Mouse (Mus musculus): ENCODE measurements around the gene Tbc1d25. TPM values are rescaled to one million over a fixed set of nuclear protein-coding genes. Genes with fewer than 3 reads are reported as not detected.
A peak's percentile ranks its signal among the peaks of the same experiment; 100 is the strongest.

Tbc1d25 gene
- polyA plus RNA-seq, 1 experiment from 2014 or later = 23.3 TPM

- H3K9ac ChIP-seq (replicated peaks) = peak within 1 kb of the TSS; percentile 60
- H3K27me3 ChIP-seq (replicated peaks) = no peaks in the 10 kb centered on the region
- no peaks in the 10 kb centered on the region for H3K9me3 ChIP-seq (replicated peaks)
- ATAC-seq (ENCODE audit: low FRiP score) = peak; percentile 93
- WGBS = 15% methylated on average over 39 of the region's 40 CpGs
- H3K27ac ChIP-seq (replicated peaks) = peak within 1 kb of the TSS; percentile 97
- peaks cover 5% of the 10 kb centered on the region for H3K4me1 ChIP-seq
- H3K36me3 ChIP-seq = peaks cover 12% of the 10 kb centered on the region; the same call in 1 of the 2 replicates
- peak within 1 kb of the TSS; percentile 55 for H3K4me2 ChIP-seq
- peak within 1 kb of the TSS; percentile 55 for H3K4me3 ChIP-seq (replicated peaks)
Observed at GRCm38 (mm10) chrX:8132017-8132976, 43.7 kb downstream of the Tbc1d25 start, which contains the start of gene Wdr13. Gene Wdr13, minus strand, starts transcription at chrX:8132892.

GRCm38 (mm10) chrX:8131393-8131792 lies 44.6 kb downstream of the Tbc1d25 start:
- peaks cover 12% of the 10 kb centered on the region; the same call in 1 of the 2 replicates for H3K36me3 ChIP-seq
- ATAC-seq (ENCODE audit: low FRiP score) = peak; percentile 13; the same call in 1 of the 2 replicates
- no peak overlapping the region for H3K9ac ChIP-seq (replicated peaks)
- 92% methylated on average over 17 of the region's 17 CpGs for WGBS
- peak overlapping the region; percentile 55 for H3K4me3 ChIP-seq (replicated peaks)
- peak overlapping the region; percentile 55 for H3K4me2 ChIP-seq
- no peaks in the 10 kb centered on the region for H3K27me3 ChIP-seq (replicated peaks)
- H3K4me1 ChIP-seq = peaks cover 5% of the 10 kb centered on the region
- peak overlapping the region; percentile 97; the same call in 1 of the 2 replicates for H3K27ac ChIP-seq (replicated peaks)
- H3K9me3 ChIP-seq (replicated peaks) = no peaks in the 10 kb centered on the region

- H3K27me3 ChIP-seq (replicated peaks) = no peaks in the 10 kb centered on the region
- no peak overlapping the region for H3K9ac ChIP-seq (replicated peaks)
- H3K36me3 ChIP-seq = peaks cover 23% of the 10 kb centered on the region; the same call in 1 of the 2 replicates
- H3K4me1 ChIP-seq = no peaks in the 10 kb centered on the region
- H3K4me3 ChIP-seq (replicated peaks) = no peak overlapping the region
- no peaks in the 10 kb centered on the region for H3K9me3 ChIP-seq (replicated peaks)
- no peak overlapping the region for H3K4me2 ChIP-seq
- 77% methylated on average over 7 of the region's 7 CpGs for WGBS
- H3K27ac ChIP-seq (replicated peaks) = no peak overlapping the region
- no peak for ATAC-seq (ENCODE audit: low FRiP score)
Observed at GRCm38 (mm10) chrX:8125235-8125634, 50.7 kb downstream of the Tbc1d25 start.

GRCm38 (mm10) chrX:8123821-8124470 lies 52.0 kb downstream of the Tbc1d25 start:
- 87% methylated on average over 6 of the region's 6 CpGs for WGBS

GRCm38 (mm10) chrX:8117264-8117663 lies 58.7 kb downstream of the Tbc1d25 start:
- H3K4me2 ChIP-seq = no peak overlapping the region
- 0 out of 2 replicates have a peak, but pooled peaks cover 2% of the 10 kb centered on the region for H3K36me3 ChIP-seq
- no peak for ATAC-seq (ENCODE audit: low FRiP score)

More at GRCm38 (mm10) chrX:8123821-8124470, 52.0 kb downstream of the Tbc1d25 start:
- no peaks in the 10 kb centered on the region for H3K4me1 ChIP-seq
- no peak overlapping the region for H3K27ac ChIP-seq (replicated peaks)
- H3K27me3 ChIP-seq (replicated peaks) = no peaks in the 10 kb centered on the region
- H3K4me3 ChIP-seq (replicated peaks) = no peak overlapping the region
- no peaks in the 10 kb centered on the region for H3K9me3 ChIP-seq (replicated peaks)
- ATAC-seq (ENCODE audit: low FRiP score) = no peak
- H3K4me2 ChIP-seq = no peak overlapping the region
- H3K36me3 ChIP-seq = peaks cover 19% of the 10 kb centered on the region; the same call in 1 of the 2 replicates
- no peak overlapping the region for H3K9ac ChIP-seq (replicated peaks)

GRCm38 (mm10) chrX:8115275-8115674 lies 60.7 kb downstream of the Tbc1d25 start:
- no peaks in the 10 kb centered on the region for H3K9me3 ChIP-seq (replicated peaks)
- 84% methylated on average over 4 of the region's 4 CpGs for WGBS
- no peak overlapping the region for H3K27ac ChIP-seq (replicated peaks)
- H3K4me1 ChIP-seq = no peaks in the 10 kb centered on the region
- no peak overlapping the region for H3K4me3 ChIP-seq (replicated peaks)
- no peak for ATAC-seq (ENCODE audit: low FRiP score)
- H3K36me3 ChIP-seq = no peaks in the 10 kb centered on the region
- H3K27me3 ChIP-seq (replicated peaks) = no peaks in the 10 kb centered on the region
- no peak overlapping the region for H3K9ac ChIP-seq (replicated peaks)
- no peak overlapping the region for H3K4me2 ChIP-seq

More at GRCm38 (mm10) chrX:8117264-8117663, 58.7 kb downstream of the Tbc1d25 start:
- Histone ChIP-seq H3K4me1 (no peaks in the 10 kb centered on the region), H3K27ac (replicated peaks) (no peak overlapping the region), H3K4me3 (replicated peaks) (no peak overlapping the region), H3K27me3 (replicated peaks) (no peaks in the 10 kb centered on the region), H3K9me3 (replicated peaks) (no peaks in the 10 kb centered on the region), H3K9ac (replicated peaks) (no peak overlapping the region)

- 92% methylated on average over 3 of the region's 3 CpGs for WGBS
- no peaks in the 10 kb centered on the region for H3K36me3 ChIP-seq
- H3K27me3 ChIP-seq (replicated peaks) = no peaks in the 10 kb centered on the region
- ATAC-seq (ENCODE audit: low FRiP score) = no peak
- no peak overlapping the region for H3K4me3 ChIP-seq (replicated peaks)
- H3K9me3 ChIP-seq (replicated peaks) = no peaks in the 10 kb centered on the region
- H3K27ac ChIP-seq (replicated peaks) = no peak overlapping the region
- H3K9ac ChIP-seq (replicated peaks) = no peak overlapping the region
- no peak overlapping the region for H3K4me2 ChIP-seq
- peaks cover 5% of the 10 kb centered on the region; the same call in 1 of the 2 replicates for H3K4me1 ChIP-seq
Observed at GRCm38 (mm10) chrX:8105019-8105418, 71.0 kb downstream of the Tbc1d25 start.

Other genes with a start within 250 kb of the Tbc1d25 start
- gene Eras, start 247.6 kb downstream of the Tbc1d25 start, polyA plus RNA-seq (2015; fragmentation: Nextera tagmentation; extraction: Ambion mirVana) = 0.28 TPM in 1 of 2 replicates, not detected in the other
- 57.4 and 61.3 TPM in 2 replicates for gene Hdac6, start 228.3 kb downstream of the Tbc1d25 start, polyA plus RNA-seq (2015; fragmentation: Nextera tagmentation; extraction: Ambion mirVana)
- gene Gata1, start 198.1 kb downstream of the Tbc1d25 start, polyA plus RNA-seq (2015; fragmentation: Nextera tagmentation; extraction: Ambion mirVana) = 3.1 TPM in 1 of 2 replicates, not detected in the other
- gene Glod5, start 157.7 kb downstream of the Tbc1d25 start, polyA plus RNA-seq (2015; fragmentation: Nextera tagmentation; extraction: Ambion mirVana) = 0.28 and 0.88 TPM in 2 replicates
- 34.6 and 42.5 TPM in 2 replicates for gene Suv39h1, start 101.4 kb downstream of the Tbc1d25 start, polyA plus RNA-seq (2015; fragmentation: Nextera tagmentation; extraction: Ambion mirVana)
- 0.14 and 2.0 TPM in 2 replicates for gene Was, start 85.7 kb downstream of the Tbc1d25 start, polyA plus RNA-seq (2015; fragmentation: Nextera tagmentation; extraction: Ambion mirVana)
- gene Wdr13, start 43.3 kb downstream of the Tbc1d25 start, polyA plus RNA-seq (2015; fragmentation: Nextera tagmentation; extraction: Ambion mirVana) = 56.2 and 64.9 TPM in 2 replicates
- 309 and 341 TPM in 2 replicates for gene Rbm3, start 30.3 kb downstream of the Tbc1d25 start, polyA plus RNA-seq (2015; fragmentation: Nextera tagmentation; extraction: Ambion mirVana)
- gene Ebp, start 17.3 kb upstream of the Tbc1d25 start, polyA plus RNA-seq (2015; fragmentation: Nextera tagmentation; extraction: Ambion mirVana) = 32.1 and 36.2 TPM in 2 replicates
- gene Porcn, start 30.3 kb upstream of the Tbc1d25 start, polyA plus RNA-seq (2015; fragmentation: Nextera tagmentation; extraction: Ambion mirVana) = 41.9 and 48.9 TPM in 2 replicates
- gene Ftsj1, start 76.2 kb upstream of the Tbc1d25 start, polyA plus RNA-seq (2015; fragmentation: Nextera tagmentation; extraction: Ambion mirVana) = 44.7 and 47.1 TPM in 2 replicates
- 36.8 and 41.2 TPM in 2 replicates for gene Slc38a5, start 95.0 kb upstream of the Tbc1d25 start, polyA plus RNA-seq (2015; fragmentation: Nextera tagmentation; extraction: Ambion mirVana)
- gene Ssxb10, start 151.2 kb upstream of the Tbc1d25 start, polyA plus RNA-seq (2015; fragmentation: Nextera tagmentation; extraction: Ambion mirVana) = not detected in 2 replicates
- not detected in 2 replicates for gene Ssxb9, start 190.8 kb upstream of the Tbc1d25 start, polyA plus RNA-seq (2015; fragmentation: Nextera tagmentation; extraction: Ambion mirVana)
- gene Ssxb1, start 237.1 kb upstream of the Tbc1d25 start, polyA plus RNA-seq (2015; fragmentation: Nextera tagmentation; extraction: Ambion mirVana) = not detected in 2 replicates

Data from neural tube, embryonic 15.5 days (tissue).